Mouse (Mus musculus) hindbrain, embryonic 10.5 days (tissue): ENCODE data around the gene Manf. TPM values are rescaled to one million over a fixed set of nuclear protein-coding genes. Genes with fewer than 3 reads are reported as not detected.

Experiments
- DNase-seq: peaks from one replicate; pipeline ENCODE4 v3.0.0-alpha.2; 2017; ENCODE audit warnings: low spot score
- H3K27ac ChIP-seq: fragments of 300-500 bp; sonication (generic); 2 replicates; pipeline ENCODE4 v1.5.1; 2016; ENCODE audit warnings: mild to moderate bottlenecking, moderate library complexity
- H3K27me3 ChIP-seq: fragments of 300-500 bp; sonication (generic); 2 replicates; pipeline ENCODE4 v1.6.1; 2016; ENCODE audit warnings: mild to moderate bottlenecking; ENCODE audit not compliant: poor library complexity, insufficient read depth, severe bottlenecking
- H3K36me3 ChIP-seq: fragments of 300-500 bp; sonication (generic); 2 replicates; pipeline ENCODE4 v1.6.1; 2016; ENCODE audit warnings: mild to moderate bottlenecking, moderate library complexity
- H3K4me1 ChIP-seq: fragments of 300-500 bp; sonication (generic); replicated peaks from 2 replicates; pipeline ENCODE4 v1.6.1; 2016; ENCODE audit warnings: mild to moderate bottlenecking
- H3K4me3 ChIP-seq: fragments of 300-500 bp; sonication (generic); 2 replicates; pipeline ENCODE4 v1.5.1; 2016; ENCODE audit warnings: mild to moderate bottlenecking, moderate library complexity
- H3K9me3 ChIP-seq: fragments of 300-500 bp; sonication (generic); 2 replicates; pipeline ENCODE4 v1.6.1; 2016; ENCODE audit warnings: mild to moderate bottlenecking, moderate library complexity
- WGBS: fragments of 180-500 bp; shearing (Covaris S2); methylation state at CpG from one replicate; pipeline ENCODE4 v1.1.7; 2016; 5-methylcytosine and 5-hydroxymethylcytosine counted together
- polyA plus RNA-seq: library from polyadenylated mRNA; unstranded; fragments of >200 nt; fragmentation: Nextera tagmentation; extraction: Ambion mirVana; gene quantifications from 2 replicates; pipeline ENCODE4 v1.2.1, GENCODE M21; 2016

The Manf gene
- polyA plus RNA-seq, 1 experiment from 2014 or later = 253 TPM

GRCm38 (mm10) chr9:106892552-106892875 lies 735 bp upstream of the Manf start:
- Histone ChIP-seq H3K4me3 (peak overlapping the region; percentile 97), H3K27ac (peak overlapping the region; percentile 97), H3K4me1 (peaks cover 49% of the 10 kb centered on the region), H3K9me3 (no peaks in the 10 kb centered on the region), H3K27me3 (no peaks in the 10 kb centered on the region), H3K36me3 (peaks cover 36% of the 10 kb centered on the region)
- under 1% methylated on average over 9 of the region's 9 CpGs for WGBS
- DNase-seq = no peak

- Histone ChIP-seq H3K27me3 (no peaks in the 10 kb centered on the region), H3K4me3 (peak overlapping the region; percentile 97), H3K9me3 (no peaks in the 10 kb centered on the region), H3K27ac (peak overlapping the region; percentile 97), H3K36me3 (peaks cover 36% of the 10 kb centered on the region), H3K4me1 (peaks cover 54% of the 10 kb centered on the region)
- DNase-seq = no peak
- 2% methylated on average over 17 of the region's 17 CpGs for WGBS
Measured at GRCm38 (mm10) chr9:106891341-106891741, 438 bp downstream of the Manf start.

- peaks cover 59% of the 10 kb centered on the region for H3K4me1 ChIP-seq
- H3K4me3 ChIP-seq = peak overlapping the region; percentile 97
- 74% methylated on average over 8 of the region's 8 CpGs for WGBS
- DNase-seq = no peak
- H3K9me3 ChIP-seq = no peaks in the 10 kb centered on the region
- peaks cover 39% of the 10 kb centered on the region for H3K36me3 ChIP-seq
- no peaks in the 10 kb centered on the region for H3K27me3 ChIP-seq
- H3K27ac ChIP-seq = peak overlapping the region; percentile 97
Measured at GRCm38 (mm10) chr9:106890496-106891240, 1.1 kb downstream of the Manf start.

GRCm38 (mm10) chr9:106889321-106889720 lies 2.5 kb downstream of the Manf start:
- H3K4me3 ChIP-seq = no peak overlapping the region
- H3K36me3 ChIP-seq = peaks cover 53% of the 10 kb centered on the region
- no peaks in the 10 kb centered on the region for H3K27me3 ChIP-seq
- H3K9me3 ChIP-seq = no peaks in the 10 kb centered on the region
- H3K4me1 ChIP-seq = peaks cover 73% of the 10 kb centered on the region
- no peak overlapping the region for H3K27ac ChIP-seq
- WGBS = 90% methylated on average over 9 of the region's 9 CpGs
- no peak for DNase-seq

- WGBS = 96% methylated on average over 3 of the region's 3 CpGs
- Histone ChIP-seq H3K27ac (no peak overlapping the region), H3K4me1 (peaks cover 78% of the 10 kb centered on the region), H3K9me3 (no peaks in the 10 kb centered on the region), H3K4me3 (no peak overlapping the region), H3K27me3 (no peaks in the 10 kb centered on the region), H3K36me3 (peaks cover 62% of the 10 kb centered on the region)
- DNase-seq = no peak
Measured at GRCm38 (mm10) chr9:106888346-106888745, 3.4 kb downstream of the Manf start.

GRCm38 (mm10) chr9:106886828-106887702 lies 4.7 kb downstream of the Manf start, which contains the start of gene Rbm15b:
TSS of gene Rbm15b (minus strand) at chr9:106887428.
- Histone ChIP-seq H3K27ac (peak within 1 kb of the TSS; percentile 99), H3K4me1 (peaks cover 83% of the 10 kb centered on the region), H3K36me3 (peaks cover 75% of the 10 kb centered on the region), H3K27me3 (no peaks in the 10 kb centered on the region), H3K9me3 (no peaks in the 10 kb centered on the region), H3K4me3 (peak within 1 kb of the TSS; percentile 97)
- DNase-seq = peak; percentile 99
- WGBS = 3% methylated on average over 101 of the region's 101 CpGs

GRCm38 (mm10) chr9:106885901-106886731 lies 5.7 kb downstream of the Manf start:
- H3K4me3 ChIP-seq = peak overlapping the region; percentile 97
- WGBS = under 1% methylated on average over 106 of the region's 107 CpGs
- peak overlapping the region; percentile 99 for H3K27ac ChIP-seq
- peaks cover 85% of the 10 kb centered on the region for H3K36me3 ChIP-seq
- peak; percentile 59 for DNase-seq
- no peaks in the 10 kb centered on the region for H3K27me3 ChIP-seq
- H3K9me3 ChIP-seq = no peaks in the 10 kb centered on the region
- H3K4me1 ChIP-seq = peaks cover 90% of the 10 kb centered on the region

GRCm38 (mm10) chr9:106884996-106885900 lies 6.5 kb downstream of the Manf start:
- Histone ChIP-seq H3K4me1 (peaks cover 83% of the 10 kb centered on the region), H3K4me3 (peak overlapping the region; percentile 97), H3K27ac (peak overlapping the region; percentile 99), H3K9me3 (no peaks in the 10 kb centered on the region), H3K36me3 (peaks cover 87% of the 10 kb centered on the region), H3K27me3 (no peaks in the 10 kb centered on the region)
- WGBS = 27% methylated on average over 44 of the region's 44 CpGs
- peak; percentile 56 for DNase-seq

GRCm38 (mm10) chr9:106884306-106884705 lies 7.5 kb downstream of the Manf start:
- Histone ChIP-seq H3K27ac (peak overlapping the region; percentile 99; the same call in 1 of the 2 replicates), H3K27me3 (no peaks in the 10 kb centered on the region), H3K36me3 (peaks cover 87% of the 10 kb centered on the region), H3K4me3 (peak overlapping the region; percentile 97), H3K4me1 (peaks cover 77% of the 10 kb centered on the region), H3K9me3 (no peaks in the 10 kb centered on the region)
- WGBS = 46% methylated on average over 16 of the region's 16 CpGs
- DNase-seq = peak; percentile 47

- Histone ChIP-seq H3K4me1 (peaks cover 65% of the 10 kb centered on the region), H3K4me3 (peak overlapping the region; percentile 37)
- no peak for DNase-seq
Measured at GRCm38 (mm10) chr9:106883085-106883484, 8.7 kb downstream of the Manf start.

GRCm38 (mm10) chr9:106882176-106882575 lies 9.6 kb downstream of the Manf start:
- Histone ChIP-seq H3K27me3 (no peaks in the 10 kb centered on the region), H3K4me1 (peaks cover 56% of the 10 kb centered on the region), H3K4me3 (no peak overlapping the region), H3K9me3 (no peaks in the 10 kb centered on the region), H3K27ac (no peak overlapping the region), H3K36me3 (peaks cover 88% of the 10 kb centered on the region)
- WGBS = 78% methylated on average over 4 of the region's 4 CpGs
- no peak for DNase-seq

More at GRCm38 (mm10) chr9:106883085-106883484, 8.7 kb downstream of the Manf start:
- Histone ChIP-seq H3K27me3 (no peaks in the 10 kb centered on the region), H3K36me3 (peaks cover 87% of the 10 kb centered on the region), H3K9me3 (no peaks in the 10 kb centered on the region), H3K27ac (no peak overlapping the region)
- WGBS = 90% methylated on average over 3 of the region's 3 CpGs
